Mouse (Mus musculus): ENCODE results near the gene Mpig6b. TPM values are rescaled to one million over a fixed set of nuclear protein-coding genes. Genes with fewer than 3 reads are reported as not detected.
A peak's percentile ranks its signal among the peaks of the same experiment; 100 is the strongest.

The Mpig6b gene
- polyA plus RNA-seq, 1 experiment from 2014 or later = not detected

- 3% methylated on average over 63 of the region's 67 CpGs for WGBS
- Histone ChIP-seq H3K9ac (replicated peaks; ENCODE audit: low read depth, low read length) (peak within 1 kb of the TSS; percentile 92), H3K36me3 (ENCODE audit: control insufficient read depth, insufficient read depth) (peaks cover 7% of the 10 kb centered on the region; the same call in 1 of the 2 replicates), H3K27me3 (replicated peaks; ENCODE audit: control insufficient read depth, insufficient read depth, low read length) (no peaks in the 10 kb centered on the region), H3K4me3 (replicated peaks; ENCODE audit: low read length) (peak within 1 kb of the TSS; percentile 67), H3K4me2 (ENCODE audit: low read length) (peak within 1 kb of the TSS; percentile 66), H3K9me3 (ENCODE audit: control insufficient read depth, low read length) (no peaks in the 10 kb centered on the region), H3K27ac (ENCODE audit: low read length) (peak within 1 kb of the TSS; percentile 98), H3K4me1 (replicated peaks; ENCODE audit: control insufficient read depth, insufficient read depth, low read length) (peaks cover 13% of the 10 kb centered on the region)
- peak; percentile 98 for ATAC-seq
Measured at GRCm38 (mm10) chr17:35088825-35089644, 23.1 kb upstream of the Mpig6b start, which contains the start of gene Abhd16a. Abhd16a (plus strand) TSS chr17:35089263.

- peaks cover 7% of the 10 kb centered on the region; the same call in 1 of the 2 replicates for H3K36me3 ChIP-seq (ENCODE audit: control insufficient read depth, insufficient read depth)
- ATAC-seq = no peak
- H3K4me2 ChIP-seq (ENCODE audit: low read length) = no peak overlapping the region
- 47% methylated on average over 2 of the region's 2 CpGs for WGBS
- no peak overlapping the region; the same call in 1 of the 2 replicates for H3K27ac ChIP-seq (ENCODE audit: low read length)
- no peak overlapping the region for H3K9ac ChIP-seq (replicated peaks; ENCODE audit: low read depth, low read length)
- no peaks in the 10 kb centered on the region for H3K9me3 ChIP-seq (ENCODE audit: control insufficient read depth, low read length)
- H3K4me3 ChIP-seq (replicated peaks; ENCODE audit: low read length) = no peak overlapping the region
- H3K27me3 ChIP-seq (replicated peaks; ENCODE audit: control insufficient read depth, insufficient read depth, low read length) = no peaks in the 10 kb centered on the region
- H3K4me1 ChIP-seq (replicated peaks; ENCODE audit: control insufficient read depth, insufficient read depth, low read length) = peaks cover 13% of the 10 kb centered on the region
Measured at GRCm38 (mm10) chr17:35088151-35088550, 22.2 kb upstream of the Mpig6b start.

- H3K4me3 ChIP-seq (replicated peaks; ENCODE audit: low read length) = no peak within 1 kb of the TSS
- no peak within 1 kb of the TSS for H3K4me2 ChIP-seq (ENCODE audit: low read length)
- no peak within 1 kb of the TSS for H3K27ac ChIP-seq (ENCODE audit: low read length)
- no peaks in the 10 kb centered on the region for H3K27me3 ChIP-seq (replicated peaks; ENCODE audit: control insufficient read depth, insufficient read depth, low read length)
- no peaks in the 10 kb centered on the region for H3K9me3 ChIP-seq (ENCODE audit: control insufficient read depth, low read length)
- H3K36me3 ChIP-seq (ENCODE audit: control insufficient read depth, insufficient read depth) = no peaks in the 10 kb centered on the region
- ATAC-seq = no peak
- H3K4me1 ChIP-seq (replicated peaks; ENCODE audit: control insufficient read depth, insufficient read depth, low read length) = peaks cover 11% of the 10 kb centered on the region
- H3K9ac ChIP-seq (replicated peaks; ENCODE audit: low read depth, low read length) = no peak within 1 kb of the TSS
- WGBS = 84% methylated on average over 7 of the region's 7 CpGs
Measured at GRCm38 (mm10) chr17:35085208-35085865, 19.4 kb upstream of the Mpig6b start, which contains the start of gene Ly6g6f. Ly6g6f (minus strand) TSS chr17:35085610.

- Histone ChIP-seq H3K4me3 (replicated peaks; ENCODE audit: low read length) (no peak overlapping the region), H3K4me1 (replicated peaks; ENCODE audit: control insufficient read depth, insufficient read depth, low read length) (peaks cover 3% of the 10 kb centered on the region; the same call in 1 of the 2 replicates), H3K27ac (ENCODE audit: low read length) (no peak overlapping the region), H3K9ac (replicated peaks; ENCODE audit: low read depth, low read length) (no peak overlapping the region), H3K36me3 (ENCODE audit: control insufficient read depth, insufficient read depth) (no peaks in the 10 kb centered on the region), H3K4me2 (ENCODE audit: low read length) (no peak overlapping the region), H3K9me3 (ENCODE audit: control insufficient read depth, low read length) (no peaks in the 10 kb centered on the region), H3K27me3 (replicated peaks; ENCODE audit: control insufficient read depth, insufficient read depth, low read length) (no peaks in the 10 kb centered on the region)
- ATAC-seq = no peak
- 88% methylated on average over 3 of the region's 3 CpGs for WGBS
Measured at GRCm38 (mm10) chr17:35083929-35084497, 18.0 kb upstream of the Mpig6b start.

- no peaks in the 10 kb centered on the region for H3K9me3 ChIP-seq (ENCODE audit: control insufficient read depth, low read length)
- peaks cover 5% of the 10 kb centered on the region; the same call in 1 of the 2 replicates for H3K4me1 ChIP-seq (replicated peaks; ENCODE audit: control insufficient read depth, insufficient read depth, low read length)
- H3K4me3 ChIP-seq (replicated peaks; ENCODE audit: low read length) = no peak overlapping the region
- H3K36me3 ChIP-seq (ENCODE audit: control insufficient read depth, insufficient read depth) = no peaks in the 10 kb centered on the region
- 85% methylated on average over 16 of the region's 16 CpGs for WGBS
- H3K9ac ChIP-seq (replicated peaks; ENCODE audit: low read depth, low read length) = no peak overlapping the region
- H3K4me2 ChIP-seq (ENCODE audit: low read length) = no peak overlapping the region
- H3K27ac ChIP-seq (ENCODE audit: low read length) = no peak overlapping the region
- H3K27me3 ChIP-seq (replicated peaks; ENCODE audit: control insufficient read depth, insufficient read depth, low read length) = no peaks in the 10 kb centered on the region
- no peak for ATAC-seq
Measured at GRCm38 (mm10) chr17:35082841-35083576, 17.0 kb upstream of the Mpig6b start.

GRCm38 (mm10) chr17:35080710-35081109 lies 14.7 kb upstream of the Mpig6b start:
- ATAC-seq = no peak
- no peak overlapping the region for H3K4me2 ChIP-seq (ENCODE audit: low read length)
- H3K9me3 ChIP-seq (ENCODE audit: control insufficient read depth, low read length) = no peaks in the 10 kb centered on the region
- no peaks in the 10 kb centered on the region for H3K36me3 ChIP-seq (ENCODE audit: control insufficient read depth, insufficient read depth)
- no peaks in the 10 kb centered on the region for H3K27me3 ChIP-seq (replicated peaks; ENCODE audit: control insufficient read depth, insufficient read depth, low read length)
- WGBS = 80% methylated on average over 4 of the region's 4 CpGs
- peaks cover 24% of the 10 kb centered on the region for H3K4me1 ChIP-seq (replicated peaks; ENCODE audit: control insufficient read depth, insufficient read depth, low read length)
- H3K4me3 ChIP-seq (replicated peaks; ENCODE audit: low read length) = no peak overlapping the region
- H3K27ac ChIP-seq (ENCODE audit: low read length) = no peak overlapping the region
- H3K9ac ChIP-seq (replicated peaks; ENCODE audit: low read depth, low read length) = no peak overlapping the region

GRCm38 (mm10) chr17:35080248-35080647 lies 14.3 kb upstream of the Mpig6b start:
- Histone ChIP-seq H3K4me2 (ENCODE audit: low read length) (no peak overlapping the region), H3K4me1 (replicated peaks; ENCODE audit: control insufficient read depth, insufficient read depth, low read length) (peaks cover 24% of the 10 kb centered on the region), H3K9me3 (ENCODE audit: control insufficient read depth, low read length) (no peaks in the 10 kb centered on the region), H3K27ac (ENCODE audit: low read length) (no peak overlapping the region), H3K36me3 (ENCODE audit: control insufficient read depth, insufficient read depth) (no peaks in the 10 kb centered on the region), H3K9ac (replicated peaks; ENCODE audit: low read depth, low read length) (no peak overlapping the region), H3K4me3 (replicated peaks; ENCODE audit: low read length) (no peak overlapping the region), H3K27me3 (replicated peaks; ENCODE audit: control insufficient read depth, insufficient read depth, low read length) (no peaks in the 10 kb centered on the region)
- ATAC-seq = no peak
- WGBS = 57% methylated on average over 6 of the region's 6 CpGs

GRCm38 (mm10) chr17:35079778-35080177 lies 13.8 kb upstream of the Mpig6b start:
- no peaks in the 10 kb centered on the region for H3K9me3 ChIP-seq (ENCODE audit: control insufficient read depth, low read length)
- no peak overlapping the region for H3K4me2 ChIP-seq (ENCODE audit: low read length)
- 73% methylated on average over 9 of the region's 9 CpGs for whole genome bisulfite sequencing
- H3K9ac ChIP-seq (replicated peaks; ENCODE audit: low read depth, low read length) = no peak overlapping the region
- H3K36me3 ChIP-seq (ENCODE audit: control insufficient read depth, insufficient read depth) = no peaks in the 10 kb centered on the region
- H3K4me3 ChIP-seq (replicated peaks; ENCODE audit: low read length) = no peak overlapping the region
- no peak overlapping the region for H3K27ac ChIP-seq (ENCODE audit: low read length)
- peaks cover 24% of the 10 kb centered on the region for H3K4me1 ChIP-seq (replicated peaks; ENCODE audit: control insufficient read depth, insufficient read depth, low read length)
- H3K27me3 ChIP-seq (replicated peaks; ENCODE audit: control insufficient read depth, insufficient read depth, low read length) = no peaks in the 10 kb centered on the region
- ATAC-seq = no peak

Data from forebrain, embryonic 16.5 days (tissue).